8 mouse cellular contexts compared by ENCODE assay signal in the genomic region with DNA sequence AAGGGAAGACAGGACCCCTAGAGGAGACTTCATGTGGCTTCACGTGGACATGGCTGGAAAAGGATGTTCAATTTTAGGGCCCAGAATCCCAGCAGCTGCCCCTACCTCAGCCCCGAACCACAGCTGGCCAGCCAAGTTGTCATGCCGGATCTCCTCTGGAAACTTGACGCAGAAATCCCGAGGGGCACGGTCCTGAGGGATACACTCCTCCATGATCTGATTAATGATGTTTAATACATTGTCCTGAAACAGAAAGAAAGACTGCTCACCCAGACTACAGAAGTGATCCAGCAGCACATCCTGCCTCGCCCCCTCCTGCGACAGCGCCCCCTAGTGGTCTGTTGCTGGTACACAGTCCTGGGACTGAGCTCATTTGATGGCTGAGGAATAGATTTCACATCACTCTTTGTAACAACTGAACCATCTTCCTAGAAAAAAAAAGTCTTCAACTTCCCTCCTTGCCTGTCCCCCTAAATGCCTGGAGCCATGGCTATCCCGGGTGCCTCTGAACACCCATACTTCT. TPM values are rescaled to one million over a fixed set of nuclear protein-coding genes. Genes with fewer than 3 reads are reported as not detected.
DNase-seq lines count a peak whose midpoint lies in the region; ATAC-seq lines count a peak whose summit lies in the region.

No protein-coding gene starts in this region.

- no peak overlapping the region for H3K4me2 ChIP-seq in heart, embryonic 12.5 days
- no peak overlapping the region for H3K4me2 ChIP-seq in hindbrain, embryonic 14.5 days (replicated peaks)

- WGBS in heart, embryonic 12.5 days = 52% methylated on average over 10 of the region's 10 CpGs
- 49% methylated on average over 10 of the region's 10 CpGs for WGBS in hindbrain, embryonic 14.5 days

- H3K27me3 ChIP-seq in heart, embryonic 12.5 days (replicated peaks) = 0 out of 2 replicates have a peak, but pooled peaks cover 43% of the 10 kb centered on the region
- H3K27me3 ChIP-seq in hindbrain, embryonic 14.5 days (ENCODE audit: control insufficient read depth, insufficient read depth, low read length) = no peaks in the 10 kb centered on the region

- no peaks in the 10 kb centered on the region for H3K9me3 ChIP-seq in heart, embryonic 12.5 days (replicated peaks)
- H3K9me3 ChIP-seq in hindbrain, embryonic 14.5 days (ENCODE audit: control insufficient read depth, low read length) = no peaks in the 10 kb centered on the region

- H3K4me3 ChIP-seq in heart, embryonic 12.5 days = no peak overlapping the region
- no peak overlapping the region for H3K4me3 ChIP-seq in hindbrain, embryonic 14.5 days (replicated peaks; ENCODE audit: low read length)

- H3K36me3 ChIP-seq in heart, embryonic 12.5 days = no peaks in the 10 kb centered on the region
- H3K36me3 ChIP-seq in hindbrain, embryonic 14.5 days (replicated peaks; ENCODE audit: control insufficient read depth, insufficient read depth) = no peaks in the 10 kb centered on the region

- H3K27ac ChIP-seq in heart, embryonic 12.5 days (ENCODE audit: poor library complexity, severe bottlenecking) = no peak overlapping the region
- no peak overlapping the region for H3K27ac ChIP-seq in hindbrain, embryonic 14.5 days

- H3K9ac ChIP-seq in heart, embryonic 12.5 days = no peak overlapping the region
- no peak overlapping the region for H3K9ac ChIP-seq in hindbrain, embryonic 14.5 days

- no peak for ATAC-seq in heart, embryonic 12.5 days (ENCODE audit: insufficient number of reproducible peaks, low FRiP score)
- 0 out of 2 replicates have a peak, but pooled peaks have one; percentile 50 for ATAC-seq in erythroid progenitor cell, adult 5-6 weeks (replicated peaks; ENCODE audit: low FRiP score, poor library complexity, severe bottlenecking)
- ATAC-seq in megakaryocyte, adult 5-6 weeks (ENCODE audit: poor library complexity, severe bottlenecking) = peak; percentile 59
- no peak for ATAC-seq in hindbrain, embryonic 14.5 days (ENCODE audit: low FRiP score)

- H3K4me1 ChIP-seq in heart, embryonic 12.5 days (replicated peaks) = peaks cover 8% of the 10 kb centered on the region; the same call in 1 of the 2 replicates
- H3K4me1 ChIP-seq in hindbrain, embryonic 14.5 days (replicated peaks; ENCODE audit: control insufficient read depth, insufficient read depth, low read length) = no peaks in the 10 kb centered on the region

- DNase-seq in heart, adult 11 months = peak; percentile 94
- DNase-seq in 3134 (ENCODE audit: extremely low read depth, insufficient read length, low spot score) (peak; percentile 50), MEL-GATA-1-ER (ENCODE audit: extremely low read depth, low read depth) (peak; percentile 37)
- DNase-seq in thymus, postnatal 10 days (ENCODE audit: low spot score in 2 of 2) = peak; percentile 72 to 91
- no peak for DNase-seq in hindbrain, embryonic 14.5 days (ENCODE audit: low spot score)

RNA-seq across cellular contexts. Expression of gene Mxd4, which starts 48.4 kb away (rescaled TPM):
- polyA plus RNA-seq in heart, embryonic 12.5 days (2016; fragmentation: Nextera tagmentation; extraction: Ambion mirVana) = 23.8 and 24.5 TPM in 2 replicates
- total RNA-seq in erythroid progenitor cell, adult 5-6 weeks (2015; ENCODE audit: low replicate concordance) = 4.7 and 7.1 TPM in 2 replicates
- total RNA-seq in erythroid progenitor cell, adult 5-6 weeks (2017; ENCODE audit: low replicate concordance) = 3.6 and 13.6 TPM in 2 replicates
- total RNA-seq in megakaryocyte, adult 5-6 weeks (2015) = 16.2 and 17.6 TPM in 2 replicates
- 19.8 and 21.6 TPM in 2 replicates for total RNA-seq in megakaryocyte, adult 5-6 weeks (2017)
- 32.9 and 34.1 TPM in 2 replicates for polyA plus RNA-seq in hindbrain, embryonic 14.5 days (2014; fragmentation: Nextera tagmentation; extraction: Ambion mirVana)

RNA-seq across cellular contexts. Expression of gene Zfyve28, which starts 52.3 kb away (rescaled TPM):
- polyA plus RNA-seq in heart, embryonic 12.5 days (2016; fragmentation: Nextera tagmentation; extraction: Ambion mirVana) = 0.28 and 0.37 TPM in 2 replicates
- total RNA-seq in erythroid progenitor cell, adult 5-6 weeks (2015; ENCODE audit: low replicate concordance) = not detected in 2 replicates
- total RNA-seq in erythroid progenitor cell, adult 5-6 weeks (2017; ENCODE audit: low replicate concordance) = 0.30 TPM in 1 of 2 replicates, not detected in the other
- 2.3 and 3.8 TPM in 2 replicates for total RNA-seq in megakaryocyte, adult 5-6 weeks (2015)
- total RNA-seq in megakaryocyte, adult 5-6 weeks (2017) = 4.8 and 5.5 TPM in 2 replicates
- polyA plus RNA-seq in hindbrain, embryonic 14.5 days (2014; fragmentation: Nextera tagmentation; extraction: Ambion mirVana) = 3.8 and 4.6 TPM in 2 replicates

RNA-seq across cellular contexts. Expression of gene Cfap99, which starts 52.4 kb away (rescaled TPM):
- polyA plus RNA-seq in heart, embryonic 12.5 days (2016; fragmentation: Nextera tagmentation; extraction: Ambion mirVana) = 0.08 TPM in 1 of 2 replicates, not detected in the other
- not detected in 2 replicates for total RNA-seq in erythroid progenitor cell, adult 5-6 weeks (2015; ENCODE audit: low replicate concordance)
- not detected in 2 replicates for total RNA-seq in erythroid progenitor cell, adult 5-6 weeks (2017; ENCODE audit: low replicate concordance)
- total RNA-seq in megakaryocyte, adult 5-6 weeks (2015) = 0.56 and 0.57 TPM in 2 replicates
- 1.2 and 1.9 TPM in 2 replicates for total RNA-seq in megakaryocyte, adult 5-6 weeks (2017)
- 0.09 and 0.15 TPM in 2 replicates for polyA plus RNA-seq in hindbrain, embryonic 14.5 days (2014; fragmentation: Nextera tagmentation; extraction: Ambion mirVana)

Comparison
In these comparisons a context has a peak if more than half of its experiments do, and no peak if none do; other contexts are left out.
1. ATAC-seq: peak in erythroid progenitor cell, adult 5-6 weeks (single experiment) and megakaryocyte, adult 5-6 weeks (single experiment); none in heart, embryonic 12.5 days (single experiment) and hindbrain, embryonic 14.5 days (single experiment).